Mouse (Mus musculus) testis, postnatal 10 days (tissue): ENCODE data around the gene Cfd.
"Not testable (repeated sequence)": the region's sequence is repeated elsewhere in the genome, so short reads cannot be mapped to it uniquely, and the experiment has no call there.

Source experiments
- DNase-seq: peaks from one replicate; pipeline ENCODE4 v3.0.0; 2021; ENCODE audit warnings: low spot score

The Cfd gene

GRCm38 (mm10) chr10:79861230-79862048 lies 29.2 kb upstream of the Cfd start:
- DNase-seq: no peak

DNA sequence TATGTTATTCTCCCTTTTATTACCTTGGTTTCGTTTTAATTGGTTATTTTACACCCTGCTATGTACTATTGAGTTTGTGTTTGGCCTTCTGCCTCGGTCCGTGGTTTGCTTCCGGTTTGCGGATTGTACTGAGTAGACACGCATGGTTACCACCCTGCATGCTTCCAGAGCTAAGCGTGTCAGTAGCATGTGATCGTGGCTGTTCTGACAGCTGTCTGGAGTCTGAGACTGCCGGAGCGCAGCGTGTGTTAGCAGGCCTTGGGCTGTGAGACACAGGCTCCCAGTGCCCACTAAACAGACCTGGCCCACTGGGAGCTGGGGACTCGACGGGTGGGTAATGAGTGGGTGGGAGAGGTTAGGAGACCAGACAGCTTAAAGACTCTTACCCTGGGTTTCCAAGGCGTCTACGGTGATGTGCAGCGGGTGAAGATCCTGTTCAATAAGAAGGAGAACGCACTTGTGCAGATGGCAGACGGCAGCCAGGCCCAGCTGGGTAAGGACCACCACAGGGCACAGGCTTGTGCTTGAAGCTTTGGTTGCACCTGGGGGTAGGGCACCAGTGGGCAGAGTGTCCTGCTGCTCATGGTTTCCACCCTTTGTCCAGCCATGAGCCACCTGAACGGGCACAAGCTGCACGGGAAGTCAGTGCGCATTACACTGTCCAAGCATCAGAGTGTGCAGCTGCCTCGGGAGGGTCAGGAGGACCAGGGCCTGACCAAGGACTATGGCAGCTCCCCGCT lies 28.4 kb upstream of the Cfd start:
- no peak for DNase-seq

DNA sequence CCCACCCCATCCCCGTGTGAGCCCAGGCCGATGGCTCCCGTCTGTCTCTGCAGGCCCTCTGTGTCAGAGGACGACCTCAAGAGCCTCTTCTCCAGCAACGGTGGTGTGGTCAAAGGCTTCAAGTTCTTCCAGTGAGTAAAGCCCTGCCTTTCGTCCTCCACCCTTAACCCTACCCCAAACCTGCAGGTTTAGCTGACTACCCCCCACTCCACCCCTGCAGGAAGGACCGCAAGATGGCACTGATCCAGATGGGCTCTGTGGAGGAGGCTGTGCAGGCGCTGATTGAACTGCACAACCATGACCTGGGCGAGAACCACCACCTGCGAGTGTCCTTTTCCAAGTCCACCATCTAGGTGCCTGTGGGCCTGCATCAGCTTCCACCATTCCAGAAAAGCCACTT lies 27.7 kb upstream of the Cfd start:
- peak; percentile 71 for DNase-seq

GRCm38 (mm10) chr10:79864351-79865188 lies 26.1 kb upstream of the Cfd start:
- DNase-seq: no peak

DNA sequence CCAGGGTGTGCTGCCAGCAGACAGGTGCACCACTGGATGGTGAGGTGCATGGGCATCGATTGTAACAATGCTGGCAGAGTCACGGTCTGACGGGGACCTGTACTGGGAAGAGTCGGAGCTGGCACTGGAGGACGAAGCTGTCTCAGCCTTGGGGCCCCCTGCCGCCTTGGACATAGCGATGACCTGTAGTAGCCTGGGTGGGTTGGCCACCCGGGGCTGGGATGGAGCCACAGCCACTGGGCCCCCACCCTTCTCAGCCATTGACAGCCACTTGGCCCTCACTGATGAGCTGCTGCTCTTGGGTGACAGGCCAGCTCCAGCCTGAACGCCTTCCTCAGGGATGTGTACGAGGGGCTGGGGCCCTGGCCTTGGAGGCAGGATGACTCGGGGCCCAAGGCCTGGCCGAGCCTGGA lies 25.5 kb upstream of the Cfd start:
- DNase-seq: no peak

DNA sequence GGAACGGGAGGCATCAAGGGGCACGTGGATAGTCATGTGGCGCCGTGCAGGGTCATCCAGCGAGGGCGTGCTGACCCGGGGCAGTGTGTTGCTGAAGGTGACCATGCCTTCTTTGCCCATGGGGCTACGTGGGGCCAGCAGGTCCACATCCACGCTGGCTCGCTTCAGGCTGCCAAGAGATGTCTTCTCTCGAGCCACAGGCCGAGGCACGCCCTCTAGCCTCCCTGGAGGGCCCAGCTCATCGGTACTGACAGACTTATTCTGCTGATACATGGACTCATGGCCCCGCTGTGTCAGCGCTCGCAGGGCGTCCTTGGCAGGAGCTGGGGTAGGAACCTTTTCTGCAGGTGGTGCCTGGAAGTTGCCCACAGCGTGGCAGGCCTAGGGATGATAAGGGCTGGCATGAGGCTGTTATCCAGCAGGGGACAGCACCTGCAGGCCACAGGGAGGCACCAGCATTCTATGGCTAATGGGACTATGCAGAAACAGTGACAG lies 24.8 kb upstream of the Cfd start:
- no peak for DNase-seq

GRCm38 (mm10) chr10:79866601-79867000 lies 24.1 kb upstream of the Cfd start:
- DNase-seq: no peak

GRCm38 (mm10) chr10:79871845-79872244 lies 18.8 kb upstream of the Cfd start:
- no peak for DNase-seq

DNA sequence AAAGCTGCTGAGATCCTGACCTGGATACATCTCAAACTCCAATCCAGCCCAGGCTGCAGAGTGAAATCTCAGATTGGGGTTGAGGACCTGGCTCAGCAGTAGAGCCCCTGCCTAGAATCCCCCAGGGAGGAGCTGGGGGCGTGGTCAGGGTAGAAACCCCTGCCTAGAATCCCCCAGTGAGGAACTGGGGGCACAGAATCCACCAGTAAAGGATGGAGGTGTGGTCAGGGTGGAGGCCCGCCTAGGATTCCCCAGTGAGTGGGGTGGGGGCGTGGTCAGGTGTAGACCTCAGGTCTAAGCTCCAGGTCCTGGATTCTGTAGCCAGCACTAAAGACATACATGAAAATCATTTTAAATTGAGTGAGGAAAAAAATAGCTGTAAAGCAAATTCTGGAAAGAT lies 17.8 kb upstream of the Cfd start:
- no peak for DNase-seq

DNA sequence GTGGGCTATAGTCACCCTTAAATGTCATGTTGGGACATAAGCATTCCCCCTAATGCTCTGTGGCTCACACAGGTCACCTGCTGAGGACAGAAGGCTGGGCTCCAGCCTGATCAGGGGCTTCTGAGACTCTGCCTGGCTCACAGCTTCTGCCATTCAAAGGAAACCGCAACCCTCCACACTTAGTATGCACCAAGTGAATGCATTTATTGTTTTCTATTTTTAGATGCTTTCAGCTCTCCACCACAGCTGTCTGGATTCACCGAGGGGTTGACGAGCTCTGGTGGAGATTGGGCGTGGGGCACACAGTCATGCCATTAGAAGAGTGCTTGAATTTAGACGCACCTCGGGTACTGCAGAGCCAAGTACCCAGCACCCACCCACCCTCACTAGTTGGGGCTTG lies 17.3 kb upstream of the Cfd start:
- DNase-seq: no peak

- DNase-seq: no peak
These were observed 16.9 kb upstream of the Cfd start for GRCm38 (mm10) chr10:79873715-79874289.

DNA sequence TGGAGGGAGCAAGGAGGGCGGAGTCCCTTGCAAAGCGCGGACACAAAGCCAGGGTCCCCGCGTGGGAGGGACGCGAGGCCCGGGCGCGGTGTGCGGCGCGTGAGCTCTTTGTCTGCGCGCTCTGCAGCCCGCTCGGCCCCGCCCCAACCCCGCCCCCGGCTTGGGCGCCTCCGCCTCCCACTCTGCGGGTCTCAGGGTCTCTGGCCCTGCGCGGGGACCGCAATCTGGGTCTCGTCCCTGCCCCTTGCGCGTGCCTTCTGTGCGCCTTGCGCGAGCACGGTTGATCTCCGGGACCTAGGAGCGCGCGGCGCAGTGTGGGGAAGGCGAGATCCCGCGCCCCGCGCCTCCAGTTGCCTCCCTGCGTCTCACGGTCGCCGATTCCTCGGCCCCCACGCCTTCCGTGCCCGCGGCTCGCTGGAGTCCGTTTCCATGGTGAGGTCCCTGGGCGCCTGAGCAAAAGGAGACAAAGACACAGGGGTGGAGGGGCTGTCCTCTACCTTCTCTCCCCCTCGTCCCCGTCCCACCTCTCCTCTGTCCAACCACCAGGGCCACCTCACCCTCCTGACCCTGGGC lies 16.3 kb upstream of the Cfd start, which contains the start of the genes Prtn3 and Plppr3:
Gene Prtn3 (plus strand): TSS at position 187 of the 573 bp plus-strand sequence.
Gene Plppr3 (minus strand): TSS at position 345 of the 573 bp plus-strand sequence.
- DNase-seq: peak; percentile 67

- no peak for DNase-seq
These were observed 13.5 kb upstream of the Cfd start for GRCm38 (mm10) chr10:79877174-79877573.

GRCm38 (mm10) chr10:79877757-79878156 lies 12.9 kb upstream of the Cfd start:
- no peak for DNase-seq

- no peak for DNase-seq
These were observed 11.1 kb upstream of the Cfd start for GRCm38 (mm10) chr10:79879527-79879926.

- no peak for DNase-seq
These were observed 9.9 kb upstream of the Cfd start for GRCm38 (mm10) chr10:79880721-79881120.

GRCm38 (mm10) chr10:79881981-79882380 lies 8.7 kb upstream of the Cfd start:
- peak; percentile 74 for DNase-seq

GRCm38 (mm10) chr10:79883297-79884084 lies 7.2 kb upstream of the Cfd start:
- peak; percentile 91 for DNase-seq

- DNase-seq: peak; percentile 80
These were observed 6.2 kb upstream of the Cfd start for GRCm38 (mm10) chr10:79884446-79884845.

GRCm38 (mm10) chr10:79884938-79885337 lies 5.7 kb upstream of the Cfd start:
- not testable (repeated sequence) for DNase-seq

GRCm38 (mm10) chr10:79886054-79886453 lies 4.6 kb upstream of the Cfd start, which contains the start of gene Elane:
Elane (plus strand) TSS chr10:79886247.
- DNase-seq: no peak
